Mouse (Mus musculus): ENCODE results near the gene Bcl2l14. TPM values are rescaled to one million over a fixed set of nuclear protein-coding genes. Genes with fewer than 3 reads are reported as not detected.

The Bcl2l14 gene
- total and polyA plus RNA-seq, 2 experiments from 2014 or later = 0.11 TPM; not detected in 1

DNA sequence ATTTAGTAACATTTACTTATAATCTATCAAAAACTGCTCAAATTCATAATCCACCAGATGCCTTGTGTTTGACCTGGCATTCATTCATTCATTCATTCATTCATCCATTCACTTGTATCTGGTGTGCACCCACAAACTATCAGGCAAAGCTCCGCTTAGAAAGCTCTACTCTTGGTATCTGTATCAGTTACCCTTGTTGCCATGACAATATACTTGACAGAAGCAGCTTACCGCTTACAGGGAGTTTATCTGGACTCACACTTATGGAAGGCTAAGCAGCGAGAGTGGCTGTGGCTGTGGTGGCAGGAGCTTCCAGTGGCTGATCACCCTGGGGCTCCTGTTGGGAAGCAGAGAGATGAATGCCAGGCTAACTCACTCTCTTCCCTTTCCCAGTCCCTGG is 21.8 kb downstream of the Bcl2l14 start:
- Histone ChIP-seq H3K27me3 (ENCODE audit: insufficient read depth, low read length) (no peaks in the 10 kb centered on the region), H3K9me3 (ENCODE audit: low read length) (no peaks in the 10 kb centered on the region), H3K4me1 (ENCODE audit: insufficient read depth, low read length) (no peaks in the 10 kb centered on the region), H3K4me3 (ENCODE audit: low read length) (no peak overlapping the region), H3K9ac (replicated peaks; ENCODE audit: low read length) (no peak overlapping the region), H3K4me2 (ENCODE audit: low read depth, low read length) (no peak overlapping the region), H3K36me3 (ENCODE audit: insufficient read depth, low read length) (no peaks in the 10 kb centered on the region), H3K27ac (no peak overlapping the region)
- TF ChIP-seq CTCF (IDR thresholded peaks at IDR 0.05; ENCODE audit: low read depth) = no peak
- DNase-seq (ENCODE audit: low spot score) (no peak), ATAC-seq (no peak)
- 75% methylated on average over 3 of the region's 3 CpGs for WGBS

DNA sequence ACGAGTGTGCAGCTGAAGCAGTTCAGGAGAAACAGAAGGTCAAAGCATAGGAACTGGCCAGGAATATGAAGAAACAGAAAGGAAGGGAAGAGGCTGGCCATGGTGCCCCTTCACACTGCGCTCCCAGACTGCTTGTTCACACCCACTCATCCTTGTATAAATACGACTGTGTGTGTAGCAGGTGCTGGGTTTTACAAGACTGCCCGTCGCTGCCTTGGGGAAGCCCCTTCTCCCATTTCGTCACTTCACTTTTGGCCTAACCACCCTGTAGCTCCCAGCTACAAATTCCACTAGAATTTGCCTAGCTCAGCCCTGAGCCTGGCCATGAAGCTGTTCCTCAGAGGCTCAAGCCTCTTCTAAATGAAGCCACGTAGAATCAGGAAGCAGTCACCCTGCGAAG is 24.3 kb downstream of the Bcl2l14 start:
- 88% methylated on average over 8 of the region's 8 CpGs for WGBS
- no peaks in the 10 kb centered on the region for H3K4me1 ChIP-seq (ENCODE audit: insufficient read depth, low read length)
- no peaks in the 10 kb centered on the region for H3K27me3 ChIP-seq (ENCODE audit: insufficient read depth, low read length)
- ATAC-seq (no peak), DNase-seq (ENCODE audit: low spot score) (no peak)
- no peak overlapping the region for H3K4me2 ChIP-seq (ENCODE audit: low read depth, low read length)
- no peaks in the 10 kb centered on the region for H3K9me3 ChIP-seq (ENCODE audit: low read length)
- no peak overlapping the region for H3K4me3 ChIP-seq (ENCODE audit: low read length)
- no peak for TF ChIP-seq CTCF (IDR thresholded peaks at IDR 0.05; ENCODE audit: low read depth)
- H3K27ac ChIP-seq = no peak overlapping the region
- H3K36me3 ChIP-seq (ENCODE audit: insufficient read depth, low read length) = no peaks in the 10 kb centered on the region
- H3K9ac ChIP-seq (replicated peaks; ENCODE audit: low read length) = no peak overlapping the region

DNA sequence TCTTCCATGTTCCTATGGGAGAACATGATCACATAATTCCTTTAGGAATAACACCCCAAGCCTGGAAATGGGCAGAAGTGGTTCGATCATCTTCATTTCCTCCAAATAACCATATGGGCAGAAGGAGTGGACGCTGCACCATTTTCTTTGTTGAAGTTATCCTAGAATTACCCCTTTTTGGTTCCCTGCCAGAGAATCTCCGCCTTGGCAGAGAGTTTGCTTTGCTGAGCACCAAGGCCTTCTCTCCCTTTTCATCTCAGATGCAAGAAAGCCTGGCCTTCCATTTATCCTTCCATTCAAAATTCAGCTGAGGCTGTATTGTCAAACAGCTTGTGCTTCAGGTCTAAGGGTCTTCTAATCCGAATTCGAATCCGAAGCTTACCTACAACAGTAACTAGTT is 25.8 kb downstream of the Bcl2l14 start:
- no peaks in the 10 kb centered on the region for H3K27me3 ChIP-seq (ENCODE audit: insufficient read depth, low read length)
- no peak overlapping the region for H3K4me3 ChIP-seq (ENCODE audit: low read length)
- no peak overlapping the region for H3K27ac ChIP-seq
- DNase-seq (ENCODE audit: low spot score) (peak; percentile 30), ATAC-seq (no peak)
- no peak for TF ChIP-seq CTCF (IDR thresholded peaks at IDR 0.05; ENCODE audit: low read depth)
- no peak overlapping the region for H3K9ac ChIP-seq (replicated peaks; ENCODE audit: low read length)
- 76% methylated on average over 6 of the region's 6 CpGs for WGBS
- no peaks in the 10 kb centered on the region for H3K36me3 ChIP-seq (ENCODE audit: insufficient read depth, low read length)
- no peaks in the 10 kb centered on the region for H3K9me3 ChIP-seq (ENCODE audit: low read length)
- no peaks in the 10 kb centered on the region for H3K4me1 ChIP-seq (ENCODE audit: insufficient read depth, low read length)
- no peak overlapping the region for H3K4me2 ChIP-seq (ENCODE audit: low read depth, low read length)

DNA sequence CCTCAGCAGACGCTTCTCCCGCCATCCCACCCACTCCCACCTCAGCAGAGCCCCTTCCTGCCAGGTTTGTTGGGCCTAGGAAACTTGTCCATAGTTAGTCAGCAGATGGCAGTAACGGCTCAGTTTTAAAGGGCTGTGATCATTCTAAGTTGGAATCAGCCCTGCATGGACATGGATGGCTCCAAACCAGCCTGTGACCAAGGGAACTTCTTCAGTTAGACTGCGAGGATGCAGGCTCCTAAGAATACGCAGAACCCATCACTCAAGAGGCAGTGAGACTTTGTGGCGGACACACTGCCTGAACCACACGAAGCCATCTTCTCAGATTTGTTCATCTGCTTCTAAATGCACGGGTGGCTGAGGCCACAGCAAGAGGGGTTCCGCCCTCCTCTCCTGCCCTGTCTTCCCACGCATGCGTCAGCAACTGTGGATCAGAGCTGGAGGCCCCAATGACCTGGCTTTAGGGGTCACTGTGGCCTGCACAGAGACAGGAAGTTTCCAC is 29.1 kb downstream of the Bcl2l14 start:
- no peaks in the 10 kb centered on the region for H3K4me1 ChIP-seq (ENCODE audit: insufficient read depth, low read length)
- WGBS = 33% methylated on average over 11 of the region's 11 CpGs

DNA sequence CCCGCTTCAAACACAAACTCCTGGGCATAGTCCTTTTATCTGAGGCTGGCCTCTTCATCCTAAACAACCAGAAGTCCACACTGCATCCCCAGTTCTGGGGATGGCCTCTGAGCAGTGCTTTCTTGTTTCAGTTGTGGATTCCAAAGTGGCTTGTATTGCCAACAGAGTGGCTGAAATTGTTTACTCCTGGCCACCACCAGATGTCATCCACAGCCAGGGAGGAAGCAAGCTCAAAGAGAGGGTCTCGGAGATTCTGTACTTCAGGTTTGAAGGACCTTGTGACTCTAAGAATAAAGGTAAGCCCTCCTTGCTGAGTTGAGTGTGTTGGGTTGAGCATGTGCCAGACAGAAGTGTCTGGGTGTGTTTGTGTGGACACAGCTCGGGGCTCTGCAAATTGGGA is 31.0 kb downstream of the Bcl2l14 start:
- Histone ChIP-seq H3K4me1 (ENCODE audit: insufficient read depth, low read length) (no peaks in the 10 kb centered on the region), H3K27ac (no peak overlapping the region), H3K9ac (replicated peaks; ENCODE audit: low read length) (no peak overlapping the region), H3K9me3 (ENCODE audit: low read length) (no peaks in the 10 kb centered on the region), H3K4me3 (ENCODE audit: low read length) (no peak overlapping the region), H3K27me3 (ENCODE audit: insufficient read depth, low read length) (no peaks in the 10 kb centered on the region), H3K36me3 (ENCODE audit: insufficient read depth, low read length) (no peaks in the 10 kb centered on the region), H3K4me2 (ENCODE audit: low read depth, low read length) (no peak overlapping the region)
- peak; percentile 57 for DNase-seq (ENCODE audit: low spot score)
- no peak for ATAC-seq
- 72% methylated on average over 3 of the region's 3 CpGs for WGBS
- peak; percentile 74 for TF ChIP-seq CTCF (IDR thresholded peaks at IDR 0.05; ENCODE audit: low read depth)

More for the DNA sequence above, 29.1 kb downstream of the Bcl2l14 start:
- Histone ChIP-seq H3K4me3 (ENCODE audit: low read length) (no peak overlapping the region), H3K4me2 (ENCODE audit: low read depth, low read length) (peak overlapping the region; percentile 38), H3K27me3 (ENCODE audit: insufficient read depth, low read length) (no peaks in the 10 kb centered on the region), H3K27ac (no peak overlapping the region), H3K36me3 (ENCODE audit: insufficient read depth, low read length) (no peaks in the 10 kb centered on the region), H3K9me3 (ENCODE audit: low read length) (no peaks in the 10 kb centered on the region), H3K9ac (replicated peaks; ENCODE audit: low read length) (no peak overlapping the region)
- ATAC-seq = peak; percentile 91
- TF ChIP-seq CTCF (IDR thresholded peaks at IDR 0.05; ENCODE audit: low read depth) = peak; percentile 85
- peak; percentile 90 for DNase-seq (ENCODE audit: low spot score)

DNA sequence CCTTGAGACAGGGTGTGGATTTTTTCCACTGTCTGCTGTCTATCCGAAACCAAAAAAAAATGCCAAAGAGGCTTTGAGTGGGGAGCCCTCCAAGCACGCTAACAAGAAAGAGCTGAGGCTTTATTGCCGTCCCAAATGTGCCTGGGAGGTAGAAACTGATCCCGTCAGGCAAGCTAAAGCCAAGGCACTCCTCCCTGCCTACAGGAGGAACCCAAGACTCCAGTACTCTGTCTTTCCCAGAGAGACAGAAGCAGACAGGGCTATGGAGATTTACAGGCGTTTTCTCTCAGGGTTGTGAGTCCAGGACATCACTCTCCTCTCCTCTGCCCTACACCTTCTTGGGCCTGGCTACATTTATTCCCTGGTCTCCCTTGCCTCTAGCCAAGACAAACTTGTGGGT is 32.3 kb downstream of the Bcl2l14 start:
- H3K27me3 ChIP-seq (ENCODE audit: insufficient read depth, low read length) = no peaks in the 10 kb centered on the region
- H3K4me1 ChIP-seq (ENCODE audit: insufficient read depth, low read length) = no peaks in the 10 kb centered on the region
- H3K27ac ChIP-seq = no peak overlapping the region
- no peak overlapping the region for H3K9ac ChIP-seq (replicated peaks; ENCODE audit: low read length)
- H3K36me3 ChIP-seq (ENCODE audit: insufficient read depth, low read length) = no peaks in the 10 kb centered on the region
- TF ChIP-seq CTCF (IDR thresholded peaks at IDR 0.05; ENCODE audit: low read depth) = no peak
- DNase-seq (ENCODE audit: low spot score) (no peak), ATAC-seq (no peak)
- WGBS = 80% methylated on average over 5 of the region's 5 CpGs
- no peak overlapping the region for H3K4me3 ChIP-seq (ENCODE audit: low read length)
- H3K9me3 ChIP-seq (ENCODE audit: low read length) = no peaks in the 10 kb centered on the region
- H3K4me2 ChIP-seq (ENCODE audit: low read depth, low read length) = no peak overlapping the region

DNA sequence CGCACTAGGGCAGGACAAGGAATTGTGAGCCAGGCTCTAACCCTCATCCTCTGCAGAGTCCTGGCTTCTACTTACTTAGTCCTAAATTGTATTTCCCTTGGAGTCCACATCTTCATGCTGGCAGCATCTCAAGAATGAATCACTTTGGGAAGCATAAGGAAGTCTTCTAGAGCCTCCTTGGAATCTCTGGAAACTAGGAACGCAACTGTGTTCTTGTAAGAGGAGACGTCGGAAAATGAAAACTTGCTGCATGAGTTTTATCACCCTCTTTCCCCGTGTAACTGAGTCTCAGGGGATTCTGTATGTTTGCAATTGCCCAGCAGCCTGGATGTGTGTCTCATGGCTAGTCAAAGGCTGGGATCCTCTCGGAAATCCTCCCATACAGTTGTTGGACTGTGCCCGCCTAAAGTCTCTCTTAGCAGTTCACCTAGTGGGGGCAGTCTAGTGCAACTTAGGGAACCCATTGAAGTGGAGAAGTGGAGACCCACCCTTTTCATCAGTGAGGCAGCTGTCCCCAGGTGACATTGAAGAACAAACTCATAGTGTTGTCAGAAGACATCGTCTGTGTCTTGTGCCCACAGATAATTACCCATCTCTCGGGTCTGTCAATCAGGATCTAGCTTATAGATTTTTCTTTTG is 34.2 kb downstream of the Bcl2l14 start:
- no peak overlapping the region for H3K4me3 ChIP-seq (ENCODE audit: low read length)
- DNase-seq (ENCODE audit: low spot score) (no peak), ATAC-seq (no peak)
- H3K4me1 ChIP-seq (ENCODE audit: insufficient read depth, low read length) = no peaks in the 10 kb centered on the region
- 82% methylated on average over 9 of the region's 9 CpGs for WGBS
- no peaks in the 10 kb centered on the region for H3K36me3 ChIP-seq (ENCODE audit: insufficient read depth, low read length)
- no peak overlapping the region for H3K9ac ChIP-seq (replicated peaks; ENCODE audit: low read length)
- TF ChIP-seq CTCF (IDR thresholded peaks at IDR 0.05; ENCODE audit: low read depth) = no peak
- no peaks in the 10 kb centered on the region for H3K9me3 ChIP-seq (ENCODE audit: low read length)
- no peak overlapping the region for H3K27ac ChIP-seq
- no peak overlapping the region for H3K4me2 ChIP-seq (ENCODE audit: low read depth, low read length)
- no peaks in the 10 kb centered on the region for H3K27me3 ChIP-seq (ENCODE audit: insufficient read depth, low read length)
